Mouse (Mus musculus): ENCODE measurements around the gene Ttc24.

Gene Ttc24

GRCm38 (mm10) chr3:88081345-88082223 lies 3.5 kb upstream of the Ttc24 start, which contains the start of gene Iqgap3:
Gene Iqgap3 (plus strand): TSS chr3:88081971.
- peak; percentile 89 for DNase-seq (ENCODE audit: low spot score)

- DNase-seq (ENCODE audit: low spot score): no peak
Observed at GRCm38 (mm10) chr3:88077441-88077840, 663 bp downstream of the Ttc24 start.

GRCm38 (mm10) chr3:88074766-88075165 lies 3.3 kb downstream of the Ttc24 start:
- DNase-seq (ENCODE audit: low spot score): no peak

- no peak for DNase-seq (ENCODE audit: low spot score)
Observed at GRCm38 (mm10) chr3:88074351-88074750, 3.8 kb downstream of the Ttc24 start.

GRCm38 (mm10) chr3:88073631-88074030 lies 4.5 kb downstream of the Ttc24 start:
- no peak for DNase-seq (ENCODE audit: low spot score)

GRCm38 (mm10) chr3:88071783-88072182 lies 6.3 kb downstream of the Ttc24 start:
- DNase-seq (ENCODE audit: low spot score): peak; percentile 73

GRCm38 (mm10) chr3:88068386-88068785 lies 9.7 kb downstream of the Ttc24 start:
- no peak for DNase-seq (ENCODE audit: low spot score)

- peak; percentile 93 for DNase-seq (ENCODE audit: low spot score)
Observed at GRCm38 (mm10) chr3:88057902-88058696, 20.0 kb downstream of the Ttc24 start, which contains the start of gene Naxe. Gene Naxe (minus strand): TSS chr3:88058495.

GRCm38 (mm10) chr3:88057030-88057429 lies 21.1 kb downstream of the Ttc24 start:
- DNase-seq (ENCODE audit: low spot score): no peak

- peak; percentile 19 for DNase-seq (ENCODE audit: low spot score)
Observed at GRCm38 (mm10) chr3:88049532-88049931, 28.6 kb downstream of the Ttc24 start.

GRCm38 (mm10) chr3:88042661-88043421 lies 35.3 kb downstream of the Ttc24 start, which contains the start of gene Gpatch4:
Gene Gpatch4 (plus strand): TSS chr3:88043108.
- peak; percentile 90 for DNase-seq (ENCODE audit: low spot score)

- DNase-seq (ENCODE audit: low spot score): no peak
Observed at GRCm38 (mm10) chr3:88035561-88036293, 42.4 kb downstream of the Ttc24 start.

- no peak for DNase-seq (ENCODE audit: low spot score)
Observed at GRCm38 (mm10) chr3:88033506-88033905, 44.6 kb downstream of the Ttc24 start.

GRCm38 (mm10) chr3:88030608-88031395 lies 47.3 kb downstream of the Ttc24 start:
- DNase-seq (ENCODE audit: low spot score): peak; percentile 57

GRCm38 (mm10) chr3:88027434-88028186 lies 50.5 kb downstream of the Ttc24 start, which contains the start of gene Hapln2:
Gene Hapln2 (minus strand): TSS chr3:88027583.
- DNase-seq (ENCODE audit: low spot score): no peak

- no peak for DNase-seq (ENCODE audit: low spot score)
Observed at GRCm38 (mm10) chr3:88026823-88027222, 51.3 kb downstream of the Ttc24 start.

- no peak for DNase-seq (ENCODE audit: low spot score)
Observed at GRCm38 (mm10) chr3:88023192-88024074, 54.7 kb downstream of the Ttc24 start.

Data from yolk sac, embryonic 10.5 days (tissue).